Mouse (Mus musculus): ENCODE measurements around the gene Gm9736.
"Not testable (repeated sequence)": the region's sequence is repeated elsewhere in the genome, so short reads cannot be mapped to it uniquely, and the experiment has no call there.

- TF ChIP-seq POLR2A (IDR thresholded peaks at IDR 0.05; ENCODE audit: insufficient read length, low read depth); CEBPB (IDR thresholded peaks at IDR 0.05; ENCODE audit: insufficient read depth, poor library complexity, severe bottlenecking); MAX (IDR thresholded peaks at IDR 0.05; ENCODE audit: low read depth); E2F4 (IDR thresholded peaks at IDR 0.05; ENCODE audit: insufficient read depth); POLR2AphosphoS2 (IDR thresholded peaks at IDR 0.05; ENCODE audit: insufficient read length, low read depth); MYOG (IDR thresholded peaks at IDR 0.05; ENCODE audit: control insufficient read depth in 1 of 3, insufficient read depth in 1 of 3, insufficient read length in 2 of 3, low read depth in 2 of 3); USF1 (IDR thresholded peaks at IDR 0.05; ENCODE audit: low read depth); TCF3 (IDR thresholded peaks at IDR 0.05; ENCODE audit: insufficient read length, low read depth): not testable (repeated sequence)
Observed at GRCm38 (mm10) chr10:77782442-77782841, 31.3 kb upstream of the Gm9736 start, which contains the start of gene Gm3250.

All from myocyte (in vitro differentiated cells).